Mouse (Mus musculus) midbrain, embryonic 13.5 days (tissue): ENCODE data around the gene Rtn1. TPM values are rescaled to one million over a fixed set of nuclear protein-coding genes. Genes with fewer than 3 reads are reported as not detected.

Source experiments
- ATAC-seq: fragments of 200-750 bp; cut with Nextera tagmentation; 2 replicates; pipeline ENCODE4 v1.8.0; 2017; ENCODE audit warnings: mild to moderate bottlenecking, moderate TSS enrichment, moderate library complexity
- H3K27ac ChIP-seq: fragments of 300-500 bp; sonication (generic); 2 replicates; pipeline ENCODE4 v1.5.1; 2015; ENCODE audit warnings: inconsistent platforms, mild to moderate bottlenecking, moderate library complexity
- H3K27me3 ChIP-seq: fragments of 300-500 bp; sonication (generic); 2 replicates; pipeline ENCODE4 v1.6.1; 2015; ENCODE audit warnings: mild to moderate bottlenecking, inconsistent platforms
- H3K36me3 ChIP-seq: fragments of 300-500 bp; sonication (generic); 2 replicates; pipeline ENCODE4 v1.6.1; 2015; ENCODE audit warnings: mild to moderate bottlenecking, inconsistent platforms
- H3K4me1 ChIP-seq: fragments of 300-500 bp; sonication (generic); replicated peaks from 2 replicates; pipeline ENCODE4 v1.6.1; 2015; ENCODE audit warnings: inconsistent platforms
- H3K4me2 ChIP-seq: fragments of 300-500 bp; sonication (generic); replicated peaks from 2 replicates; pipeline ENCODE4 v1.6.1; 2015; ENCODE audit warnings: moderate library complexity, mild to moderate bottlenecking, inconsistent platforms
- H3K4me3 ChIP-seq: fragments of 300-500 bp; sonication (generic); replicated peaks from 2 replicates; pipeline ENCODE4 v1.5.1; 2015; ENCODE audit warnings: mild to moderate bottlenecking, inconsistent platforms
- H3K9ac ChIP-seq: fragments of 300-500 bp; sonication (generic); replicated peaks from 2 replicates; pipeline ENCODE4 v1.6.1; 2015; ENCODE audit warnings: mild to moderate bottlenecking, inconsistent platforms
- H3K9me3 ChIP-seq: fragments of 300-500 bp; sonication (generic); 2 replicates; pipeline ENCODE4 v1.6.1; 2016; ENCODE audit warnings: mild to moderate bottlenecking, inconsistent platforms
- WGBS: fragments of 180-500 bp; shearing (Covaris S2); methylation state at CpG from one replicate; pipeline ENCODE4 v1.1.7; 2015; 5-methylcytosine and 5-hydroxymethylcytosine counted together
- polyA plus RNA-seq: library from polyadenylated mRNA; unstranded; fragments of >200 nt; fragmentation: Nextera tagmentation; extraction: Ambion mirVana; gene quantifications from 2 replicates; pipeline ENCODE4 v1.2.1, GENCODE M21; 2015

Rtn1 gene
- polyA plus RNA-seq, 1 experiment from 2014 or later: 1,917 TPM

DNA sequence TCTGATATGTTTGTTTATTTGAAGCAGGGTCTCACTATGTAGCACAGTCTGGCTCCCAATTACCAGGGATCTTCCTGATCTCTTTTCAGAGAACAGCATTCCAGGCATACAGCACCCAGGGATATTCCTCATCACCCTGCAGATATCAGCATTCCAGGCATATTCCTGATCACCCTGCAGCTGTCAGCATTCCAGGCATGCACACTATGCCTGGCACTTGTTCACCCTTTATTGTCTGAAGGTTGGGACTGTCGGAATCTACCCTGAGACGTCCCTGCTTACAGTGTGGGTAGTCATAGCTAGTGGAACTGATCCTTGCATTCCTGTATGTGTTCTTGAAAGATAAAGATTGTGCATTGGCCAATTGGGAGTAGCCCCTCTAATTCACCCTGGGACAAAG is 65.2 kb downstream of the Rtn1 start:
- no peak for ATAC-seq
- H3K4me1 ChIP-seq: 0 out of 2 replicates have a peak, but pooled peaks cover 2% of the 10 kb centered on the region
- WGBS: 49% methylated on average over 2 of the region's 2 CpGs

GRCm38 (mm10) chr12:72336009-72336408 is 72.8 kb downstream of the Rtn1 start:
- H3K9ac ChIP-seq: no peak overlapping the region
- no peak overlapping the region for H3K4me3 ChIP-seq
- no peaks in the 10 kb centered on the region for H3K27me3 ChIP-seq
- H3K36me3 ChIP-seq: no peaks in the 10 kb centered on the region
- no peak for ATAC-seq
- no peaks in the 10 kb centered on the region for H3K9me3 ChIP-seq
- H3K4me1 ChIP-seq: peaks cover 8% of the 10 kb centered on the region; the same call in 1 of the 2 replicates
- H3K27ac ChIP-seq: no peak overlapping the region
- H3K4me2 ChIP-seq: no peak overlapping the region
- 93% methylated on average over 13 of the region's 13 CpGs for WGBS

More for the DNA sequence above, 65.2 kb downstream of the Rtn1 start:
- Histone ChIP-seq H3K9ac (no peak overlapping the region), H3K36me3 (no peaks in the 10 kb centered on the region), H3K27ac (no peak overlapping the region), H3K4me3 (no peak overlapping the region), H3K4me2 (no peak overlapping the region), H3K27me3 (no peaks in the 10 kb centered on the region), H3K9me3 (no peaks in the 10 kb centered on the region)

DNA sequence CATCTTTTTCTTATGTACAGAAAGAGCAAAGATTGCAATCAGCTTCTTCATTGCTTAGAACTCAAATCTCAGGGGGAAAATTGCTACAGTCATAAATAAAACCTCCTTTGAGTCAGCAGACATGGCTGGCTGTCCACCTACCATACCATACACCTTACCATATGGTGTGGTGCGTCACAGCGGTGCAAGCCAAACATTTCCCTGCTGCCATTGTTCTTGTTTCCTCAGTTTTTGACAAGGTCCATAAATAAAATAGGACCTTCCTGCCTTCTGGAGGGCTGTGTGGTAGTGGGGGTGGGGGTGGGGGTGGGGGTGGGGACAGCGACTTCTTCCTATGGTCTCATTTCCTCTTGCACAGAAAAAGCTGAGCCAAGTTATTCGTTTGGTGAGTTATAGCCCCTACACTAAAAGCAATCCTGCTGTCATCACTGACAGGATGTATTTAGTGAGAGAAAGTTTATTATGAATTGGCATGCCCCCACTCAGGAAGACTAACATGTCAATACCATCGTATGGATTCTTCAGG is 76.3 kb downstream of the Rtn1 start:
- Histone ChIP-seq H3K27ac (no peak overlapping the region), H3K9ac (no peak overlapping the region), H3K27me3 (no peaks in the 10 kb centered on the region), H3K36me3 (no peaks in the 10 kb centered on the region), H3K9me3 (no peaks in the 10 kb centered on the region), H3K4me2 (no peak overlapping the region), H3K4me3 (no peak overlapping the region), H3K4me1 (peaks cover 8% of the 10 kb centered on the region; the same call in 1 of the 2 replicates)
- ATAC-seq: no peak
- WGBS: 88% methylated on average over 5 of the region's 5 CpGs

DNA sequence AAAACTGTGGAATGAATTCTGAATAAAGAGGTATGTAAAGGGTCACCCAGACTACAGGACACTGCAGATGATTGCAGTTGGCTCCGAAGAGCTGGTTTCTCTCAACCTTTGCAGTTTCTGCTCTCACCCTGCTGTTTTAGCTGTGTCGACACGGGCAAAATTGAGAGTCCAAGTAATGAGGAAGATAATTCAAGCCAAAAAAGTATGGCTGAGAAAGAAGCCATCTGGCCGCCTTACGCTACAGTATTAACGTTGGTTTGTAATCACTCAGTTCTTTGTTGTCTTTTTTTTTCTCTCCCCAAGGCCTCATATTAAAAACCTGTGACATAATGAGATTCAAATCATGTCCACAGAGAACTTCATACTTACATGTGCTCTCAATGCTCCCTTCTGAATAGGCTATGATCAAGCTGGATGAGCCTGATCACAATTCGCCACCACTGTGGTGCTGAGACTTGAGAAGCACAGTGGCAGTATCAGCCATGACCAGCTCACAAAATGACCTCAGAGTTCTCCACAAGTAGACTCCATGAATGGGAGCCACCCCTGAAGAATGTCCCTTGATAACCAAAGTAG is 76.9 kb downstream of the Rtn1 start:
- H3K4me1 ChIP-seq: peaks cover 8% of the 10 kb centered on the region; the same call in 1 of the 2 replicates
- no peak overlapping the region for H3K9ac ChIP-seq
- H3K4me2 ChIP-seq: no peak overlapping the region
- WGBS: 65% methylated on average over 7 of the region's 7 CpGs
- H3K9me3 ChIP-seq: no peaks in the 10 kb centered on the region
- no peak overlapping the region for H3K4me3 ChIP-seq
- ATAC-seq: no peak
- H3K36me3 ChIP-seq: no peaks in the 10 kb centered on the region
- H3K27ac ChIP-seq: peak overlapping the region; percentile 1; the same call in 1 of the 2 replicates
- no peaks in the 10 kb centered on the region for H3K27me3 ChIP-seq

DNA sequence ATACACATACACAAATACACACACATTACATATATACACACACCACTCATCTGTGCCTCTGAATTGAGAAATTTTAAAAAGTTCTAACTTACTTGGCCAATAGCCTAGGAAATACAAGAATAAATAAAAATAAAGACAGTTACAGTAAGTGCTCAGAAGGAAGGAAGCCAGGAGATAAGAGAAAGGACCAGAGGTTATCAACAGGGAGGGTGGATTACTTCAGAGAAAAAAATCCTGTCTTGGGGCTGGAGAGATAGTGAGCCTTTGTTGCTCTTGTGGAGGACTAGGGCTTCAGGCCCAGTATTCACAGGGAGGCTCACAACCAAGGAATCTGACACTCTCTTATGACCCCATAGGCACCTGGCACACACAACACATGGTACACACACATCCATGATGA is 82.8 kb downstream of the Rtn1 start:
- Histone ChIP-seq H3K4me3 (no peak overlapping the region), H3K27me3 (no peaks in the 10 kb centered on the region), H3K4me1 (no peaks in the 10 kb centered on the region), H3K9ac (no peak overlapping the region), H3K36me3 (no peaks in the 10 kb centered on the region), H3K27ac (no peak overlapping the region), H3K9me3 (no peaks in the 10 kb centered on the region), H3K4me2 (no peak overlapping the region)
- no peak for ATAC-seq

GRCm38 (mm10) chr12:72325025-72325424 is 83.8 kb downstream of the Rtn1 start:
- Histone ChIP-seq H3K4me2 (no peak overlapping the region), H3K36me3 (no peaks in the 10 kb centered on the region), H3K27ac (no peak overlapping the region), H3K9me3 (no peaks in the 10 kb centered on the region), H3K4me3 (no peak overlapping the region), H3K9ac (no peak overlapping the region), H3K4me1 (no peaks in the 10 kb centered on the region), H3K27me3 (no peaks in the 10 kb centered on the region)
- ATAC-seq: no peak
- 77% methylated on average over 5 of the region's 5 CpGs for WGBS

DNA sequence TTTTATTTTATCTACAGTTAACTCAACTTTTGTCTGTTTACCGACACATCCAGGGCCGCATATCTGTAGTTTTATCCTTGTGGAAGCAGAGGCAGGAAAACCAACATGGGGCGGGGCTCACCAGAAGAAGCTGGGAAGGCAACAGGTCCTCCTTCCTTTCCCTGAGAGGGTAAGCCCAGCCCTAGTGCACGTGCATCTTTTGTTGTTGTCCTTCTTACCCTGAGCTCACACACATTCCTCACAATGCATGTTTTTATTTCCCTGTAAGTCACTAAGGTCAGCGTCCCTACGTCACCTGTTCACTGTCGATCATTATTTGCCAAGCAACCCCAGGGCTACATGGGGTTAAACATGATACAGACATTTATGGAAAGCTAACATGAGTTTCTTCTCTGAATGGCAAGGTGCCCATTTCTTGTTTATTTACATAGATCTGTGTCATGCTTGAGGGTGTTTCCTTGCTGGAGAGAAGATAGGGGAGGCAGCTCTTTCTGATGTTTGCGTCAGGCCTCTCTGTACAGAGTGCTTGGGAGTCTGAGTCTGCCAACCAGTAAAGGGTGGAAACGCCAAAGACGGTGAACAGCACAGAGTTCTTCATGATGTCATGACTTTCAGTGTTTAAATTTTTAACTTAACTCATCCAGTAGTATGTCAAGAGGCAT is 84.5 kb downstream of the Rtn1 start:
- no peak for ATAC-seq
- Histone ChIP-seq H3K9me3 (no peaks in the 10 kb centered on the region), H3K4me1 (no peaks in the 10 kb centered on the region), H3K27me3 (no peaks in the 10 kb centered on the region), H3K9ac (no peak overlapping the region), H3K27ac (no peak overlapping the region), H3K4me2 (no peak overlapping the region), H3K36me3 (no peaks in the 10 kb centered on the region), H3K4me3 (no peak overlapping the region)
- 87% methylated on average over 10 of the region's 10 CpGs for WGBS

DNA sequence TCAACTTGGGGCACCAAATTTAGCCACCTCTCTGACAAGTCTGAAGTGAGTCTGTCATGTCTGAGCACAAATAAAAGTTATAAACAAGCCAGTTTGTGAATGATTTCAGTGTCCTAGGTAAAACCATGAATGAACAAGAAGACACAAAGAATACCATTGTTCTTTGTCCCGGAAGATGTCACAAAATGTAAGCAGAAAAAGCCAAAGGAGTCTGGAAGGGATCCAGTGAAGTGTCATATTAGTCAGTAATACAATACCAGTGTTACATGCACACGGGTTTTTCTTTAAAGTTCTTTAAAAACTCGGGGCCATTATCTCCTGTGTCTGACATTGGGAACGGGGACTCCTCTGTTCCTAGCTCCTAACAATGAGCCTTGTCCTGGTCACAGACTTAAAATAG is 85.1 kb downstream of the Rtn1 start:
- Histone ChIP-seq H3K4me2 (no peak overlapping the region), H3K36me3 (no peaks in the 10 kb centered on the region), H3K27ac (no peak overlapping the region), H3K4me1 (no peaks in the 10 kb centered on the region), H3K9me3 (no peaks in the 10 kb centered on the region), H3K9ac (no peak overlapping the region), H3K4me3 (no peak overlapping the region), H3K27me3 (no peaks in the 10 kb centered on the region)
- no peak for ATAC-seq
- WGBS: 69% methylated on average over 4 of the region's 4 CpGs

GRCm38 (mm10) chr12:72315732-72316465 is 93.0 kb downstream of the Rtn1 start:
- Histone ChIP-seq H3K36me3 (no peaks in the 10 kb centered on the region), H3K9ac (no peak overlapping the region), H3K9me3 (no peaks in the 10 kb centered on the region), H3K4me3 (no peak overlapping the region), H3K4me2 (no peak overlapping the region), H3K4me1 (peaks cover 5% of the 10 kb centered on the region), H3K27me3 (no peaks in the 10 kb centered on the region), H3K27ac (peak overlapping the region; percentile 2; the same call in 1 of the 2 replicates)
- 73% methylated on average over 15 of the region's 15 CpGs for WGBS
- ATAC-seq: no peak

- Histone ChIP-seq H3K9ac (no peak overlapping the region), H3K4me2 (no peak overlapping the region), H3K9me3 (no peaks in the 10 kb centered on the region), H3K27ac (no peak overlapping the region), H3K4me1 (peaks cover 4% of the 10 kb centered on the region), H3K4me3 (no peak overlapping the region), H3K36me3 (peaks cover 5% of the 10 kb centered on the region; the same call in 1 of the 2 replicates), H3K27me3 (no peaks in the 10 kb centered on the region)
- WGBS: 91% methylated on average over 6 of the region's 6 CpGs
- ATAC-seq: no peak
Observed at GRCm38 (mm10) chr12:72310818-72311217, 98.0 kb downstream of the Rtn1 start.

- no peak overlapping the region for H3K27ac ChIP-seq
- no peak overlapping the region for H3K4me3 ChIP-seq
- 87% methylated on average over 8 of the region's 8 CpGs for WGBS
- ATAC-seq: no peak
- H3K36me3 ChIP-seq: peaks cover 11% of the 10 kb centered on the region
- no peaks in the 10 kb centered on the region for H3K9me3 ChIP-seq
- no peaks in the 10 kb centered on the region for H3K27me3 ChIP-seq
- H3K4me1 ChIP-seq: peaks cover 21% of the 10 kb centered on the region
- H3K9ac ChIP-seq: no peak overlapping the region
- no peak overlapping the region for H3K4me2 ChIP-seq
Observed at GRCm38 (mm10) chr12:72308506-72308905, 100.3 kb downstream of the Rtn1 start.

DNA sequence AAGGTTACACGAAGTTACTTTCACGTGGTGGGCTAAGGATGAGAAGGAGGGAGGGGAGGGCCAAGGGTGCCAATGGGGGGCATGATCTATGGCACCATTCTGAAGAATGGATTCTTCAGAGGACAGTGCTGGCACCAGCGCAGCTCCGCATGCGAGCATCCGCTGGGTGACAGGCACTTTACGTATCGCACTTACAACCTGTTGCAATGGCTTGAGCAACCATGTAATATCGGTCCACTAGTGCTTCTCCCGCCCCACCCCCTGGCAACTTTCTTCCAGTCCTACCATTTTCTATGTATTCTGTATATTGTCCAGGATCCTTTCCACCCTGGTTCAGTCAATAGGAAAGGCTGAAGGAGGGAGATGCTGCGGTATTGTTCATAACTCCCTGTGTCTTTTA is 102.6 kb downstream of the Rtn1 start:
- peaks cover 15% of the 10 kb centered on the region for H3K36me3 ChIP-seq
- no peak overlapping the region for H3K9ac ChIP-seq
- H3K4me1 ChIP-seq: peaks cover 28% of the 10 kb centered on the region
- H3K27ac ChIP-seq: no peak overlapping the region
- H3K4me3 ChIP-seq: no peak overlapping the region
- H3K4me2 ChIP-seq: no peak overlapping the region
- H3K27me3 ChIP-seq: no peaks in the 10 kb centered on the region
- ATAC-seq: no peak
- H3K9me3 ChIP-seq: no peaks in the 10 kb centered on the region
- WGBS: 97% methylated on average over 11 of the region's 11 CpGs
